Comparison of ENCODE assay signal across 24 mouse cellular contexts in the genomic region with DNA sequence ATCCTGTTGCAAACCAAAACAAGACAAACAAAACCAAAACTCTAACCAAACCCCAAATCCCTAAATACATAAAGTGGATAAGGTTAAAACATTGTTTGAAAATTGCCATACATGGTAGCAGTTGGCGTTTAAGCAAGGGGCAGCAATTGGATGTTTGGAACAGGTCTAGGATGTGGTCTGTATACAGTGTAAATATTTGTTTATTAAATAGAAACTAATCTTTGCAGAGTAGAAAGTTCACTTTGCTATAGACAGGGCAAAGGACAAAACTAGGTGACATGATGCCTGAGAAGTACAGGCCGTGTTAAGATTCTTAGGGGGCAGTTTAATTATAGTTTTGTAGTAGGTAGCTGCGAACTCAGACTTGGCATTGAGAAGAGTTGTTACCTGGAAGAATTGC. TPM values are rescaled to one million over a fixed set of nuclear protein-coding genes. Genes with fewer than 3 reads are reported as not detected.
DNase-seq lines count a peak whose midpoint lies in the region; ATAC-seq and TF ChIP-seq lines count a peak whose summit lies in the region.
"Had no signal": no experiment of that assay in that cellular context is flagged by ENCODE, and none has a peak within 500 bp of the region (broad histone marks: within the 10 kb centered on the region; RNA-seq: fewer than 3 reads in every experiment).

No protein-coding gene starts in this region.

- H3K4me1 ChIP-seq in liver, embryonic 11.5 days (replicated peaks; ENCODE audit: control insufficient read depth, insufficient read depth, low read length) = peaks cover 15% of the 10 kb centered on the region
- H3K4me1 ChIP-seq in liver, embryonic 12.5 days = peaks cover 37% of the 10 kb centered on the region
- peaks cover 10 to 15% of the 10 kb centered on the region in 2 experiments for H3K4me1 ChIP-seq in liver, embryonic 14.5 days (replicated peaks; ENCODE audit: control insufficient read depth in 2 of 2, insufficient read depth in 2 of 2, low read length in 1 of 2)
- peaks cover 16% of the 10 kb centered on the region for H3K4me1 ChIP-seq in liver, embryonic 16.5 days (ENCODE audit: control insufficient read depth, low read depth, low read length)
- H3K4me1 ChIP-seq: embryonic facial prominence, embryonic 13.5 days; embryonic facial prominence, embryonic 15.5 days; forebrain, embryonic 10.5 days; forebrain, embryonic 12.5 days had no signal

- H3K36me3 ChIP-seq in liver, embryonic 11.5 days (ENCODE audit: control insufficient read depth, insufficient read depth, low read length) = no peaks in the 10 kb centered on the region
- no peaks in the 10 kb centered on the region for H3K36me3 ChIP-seq in liver, embryonic 12.5 days
- no peaks in the 10 kb centered on the region for H3K36me3 ChIP-seq in liver, embryonic 14.5 days (replicated peaks; ENCODE audit: control insufficient read depth, insufficient read depth, low read depth)
- no peaks in the 10 kb centered on the region for H3K36me3 ChIP-seq in liver, embryonic 16.5 days (ENCODE audit: control insufficient read depth, insufficient read depth)
- H3K36me3 ChIP-seq: embryonic facial prominence, embryonic 13.5 days; embryonic facial prominence, embryonic 15.5 days; forebrain, embryonic 10.5 days; forebrain, embryonic 12.5 days had no signal

- no peak overlapping the region for H3K9ac ChIP-seq in liver, embryonic 11.5 days (ENCODE audit: low read depth, low read length)
- no peak overlapping the region for H3K9ac ChIP-seq in liver, embryonic 12.5 days
- H3K9ac ChIP-seq in liver, embryonic 14.5 days (replicated peaks) = no peak overlapping the region
- H3K9ac ChIP-seq in liver, embryonic 16.5 days (ENCODE audit: low read depth, low read length) = no peak overlapping the region
- H3K9ac ChIP-seq: embryonic facial prominence, embryonic 13.5 days; embryonic facial prominence, embryonic 15.5 days; forebrain, embryonic 12.5 days had no signal

- H3K4me3 ChIP-seq in liver, embryonic 11.5 days (ENCODE audit: low read depth, low read length) = no peak overlapping the region
- H3K4me3 ChIP-seq in liver, embryonic 12.5 days = no peak overlapping the region
- no peak overlapping the region for H3K4me3 ChIP-seq in liver, embryonic 14.5 days (ENCODE audit: insufficient read depth in 1 of 2, low read depth in 2 of 2, low read length in 2 of 2)
- H3K4me3 ChIP-seq in liver, embryonic 16.5 days (ENCODE audit: low read depth, low read length) = no peak overlapping the region
- H3K4me3 ChIP-seq: embryonic facial prominence, embryonic 13.5 days; embryonic facial prominence, embryonic 15.5 days; erythroblast, embryonic 14.5 days; forebrain, embryonic 10.5 days; forebrain, embryonic 12.5 days had no signal

- 80% methylated on average over 3 of the region's 3 CpGs for WGBS in liver, embryonic 11.5 days
- 81% methylated on average over 3 of the region's 3 CpGs for WGBS in liver, embryonic 12.5 days (ENCODE audit: insufficient replicate concordance)
- 82% methylated on average over 3 of the region's 3 CpGs for WGBS in liver, embryonic 14.5 days (ENCODE audit: insufficient replicate concordance)
- WGBS in liver, embryonic 16.5 days (ENCODE audit: insufficient replicate concordance) = 78% methylated on average over 3 of the region's 3 CpGs

- no peaks in the 10 kb centered on the region for H3K9me3 ChIP-seq in liver, embryonic 11.5 days (ENCODE audit: control insufficient read depth, low read length)
- H3K9me3 ChIP-seq in liver, embryonic 12.5 days (replicated peaks) = no peaks in the 10 kb centered on the region
- no peaks in the 10 kb centered on the region for H3K9me3 ChIP-seq in liver, embryonic 14.5 days (ENCODE audit: control insufficient read depth, low read length)
- H3K9me3 ChIP-seq in liver, embryonic 16.5 days (replicated peaks; ENCODE audit: control insufficient read depth, low read length) = no peaks in the 10 kb centered on the region
- H3K9me3 ChIP-seq: embryonic facial prominence, embryonic 13.5 days; embryonic facial prominence, embryonic 15.5 days; forebrain, embryonic 12.5 days had no signal

- peak overlapping the region; percentile 38; the same call in 1 of the 2 replicates for H3K27ac ChIP-seq in liver, embryonic 11.5 days (ENCODE audit: low read depth, low read length)
- 0 out of 2 replicates have a peak overlapping the region, but pooled peaks have one; percentile 3 for H3K27ac ChIP-seq in liver, embryonic 12.5 days
- H3K27ac ChIP-seq in liver, embryonic 14.5 days = no peak overlapping the region
- peak overlapping the region; percentile 54 for H3K27ac ChIP-seq in liver, embryonic 16.5 days (ENCODE audit: low read length)
- H3K27ac ChIP-seq: embryonic facial prominence, embryonic 13.5 days; embryonic facial prominence, embryonic 15.5 days; forebrain, embryonic 10.5 days; forebrain, embryonic 12.5 days had no signal

- no peak for TF ChIP-seq CTCF in liver, embryonic 14.5 days (IDR thresholded peaks at IDR 0.05; ENCODE audit: low read depth)

- ATAC-seq in liver, embryonic 11.5 days (replicated peaks; ENCODE audit: low FRiP score) = no peak
- peak; percentile 61 for ATAC-seq in liver, embryonic 12.5 days
- peak; percentile 65 for ATAC-seq in liver, embryonic 14.5 days (ENCODE audit: insufficient read depth)
- peak; percentile 89 for ATAC-seq in liver, embryonic 16.5 days (ENCODE audit: low read depth)
- ATAC-seq: forebrain, embryonic 14.5 days; forebrain, embryonic 16.5 days had no signal

- no peak for DNase-seq in liver, embryonic 11.5 days (ENCODE audit: low spot score)
- no peak for DNase-seq in liver, embryonic 14.5 days (ENCODE audit: low read depth in 3 of 3, low spot score in 3 of 3)
- DNase-seq in ovary, postnatal 36 days (ENCODE audit: low spot score) = no peak
- DNase-seq in urinary bladder, postnatal 10 days (ENCODE audit: low spot score) = no peak
- no peak for DNase-seq in layer of hippocampus, adult 11-12 months (ENCODE audit: low spot score)
- no peak for DNase-seq in cerebellum, adult 11-12 months
- DNase-seq: adrenal gland, adult 2 months; adrenal gland, postnatal 10 days; adrenal gland, postnatal 36 days; cerebellum, adult 18-20 months; cerebellum, adult 8-10 months; cerebellum, adult 9-11 months; cerebellum, postnatal 14 days; cerebellum, postnatal 36 days; embryo, embryonic 11 days had no signal

- no peaks in the 10 kb centered on the region for H3K27me3 ChIP-seq in liver, embryonic 11.5 days (replicated peaks; ENCODE audit: control insufficient read depth, insufficient read depth, low read length)
- no peaks in the 10 kb centered on the region for H3K27me3 ChIP-seq in liver, embryonic 12.5 days (replicated peaks)
- no peaks in the 10 kb centered on the region for H3K27me3 ChIP-seq in liver, embryonic 14.5 days (ENCODE audit: control insufficient read depth, insufficient read depth, low read length)
- H3K27me3 ChIP-seq in liver, embryonic 16.5 days (ENCODE audit: control insufficient read depth, insufficient read depth, low read depth, low read length) = no peaks in the 10 kb centered on the region
- H3K27me3 ChIP-seq: embryonic facial prominence, embryonic 13.5 days; embryonic facial prominence, embryonic 15.5 days; forebrain, embryonic 12.5 days had no signal

- no peak for TF ChIP-seq EP300 in liver, embryonic 14.5 days (IDR thresholded peaks at IDR 0.05; ENCODE audit: low read depth)

- H3K4me2 ChIP-seq in liver, embryonic 11.5 days = no peak overlapping the region; the same call in 1 of the 2 replicates
- no peak overlapping the region for H3K4me2 ChIP-seq in liver, embryonic 12.5 days
- no peak overlapping the region for H3K4me2 ChIP-seq in liver, embryonic 14.5 days (ENCODE audit: low read depth)
- H3K4me2 ChIP-seq in liver, embryonic 16.5 days (ENCODE audit: low read depth, low read length) = no peak overlapping the region
- H3K4me2 ChIP-seq: embryonic facial prominence, embryonic 13.5 days; embryonic facial prominence, embryonic 15.5 days; forebrain, embryonic 12.5 days had no signal

RNA-seq across cellular contexts. Expression of gene Cecr2, which starts 18.6 kb away (rescaled TPM):
- 11.9 and 13.3 TPM in 2 replicates for polyA plus RNA-seq in liver, embryonic 11.5 days (2014; fragmentation: Nextera tagmentation; extraction: Ambion mirVana)
- 8.8 and 10.4 TPM in 2 replicates for polyA plus RNA-seq in liver, embryonic 12.5 days (2016; fragmentation: Nextera tagmentation; extraction: Ambion mirVana)
- polyA plus RNA-seq in liver, embryonic 14.5 days (2012; rRNA removed) = 5.5 and 6.2 TPM in 2 replicates
- polyA plus RNA-seq in liver, embryonic 14.5 days (2014; fragmentation: Nextera tagmentation; extraction: Ambion mirVana) = 7.1 and 8.2 TPM in 2 replicates
- 4.9 and 6.0 TPM in 2 replicates for polyA plus RNA-seq in liver, embryonic 16.5 days (2015; fragmentation: Nextera tagmentation; extraction: Ambion mirVana)
